Mouse (Mus musculus): ENCODE results near the gene Synpr. TPM values are rescaled to one million over a fixed set of nuclear protein-coding genes. Genes with fewer than 3 reads are reported as not detected.
"Not testable (repeated sequence)": the region's sequence is repeated elsewhere in the genome, so short reads cannot be mapped to it uniquely, and the experiment has no call there.

Gene Synpr
- total RNA-seq (2021): 100 to 1,000 TPM; 114 to 116 TPM
- long read RNA-seq, experiment 1, transcript Synpr-202 (5 exons, 2,576 nt): major isoform, 65 of 85 reads
- long read RNA-seq, experiment 1, partial matches to known transcripts: 7 of 85 reads
- long read RNA-seq, experiment 1, other reads (novel, unspliced or antisense): 12 of 85 reads
- long read RNA-seq, experiment 2, transcript Synpr-202 (5 exons, 2,576 nt): major isoform, 35 of 51 reads
- long read RNA-seq, experiment 2, partial matches to known transcripts: 10 of 51 reads
- long read RNA-seq, experiment 2, other reads (novel, unspliced or antisense): 6 of 51 reads

- peak; percentile 60 to 68 for DNase-seq (ENCODE audit: extremely low spot score in 1 of 2, low spot score in 2 of 2)
- Histone ChIP-seq H3K27ac (peak within 1 kb of the TSS; percentile 8; the same call in 1 of the 2 replicates), H3K4me3 (peak within 1 kb of the TSS; percentile 46)
- intact Hi-C loops (cut with DNase I): loop anchor here (5.0 kb wide), 1 partner anchor 48 kb away; no protein-coding TSS in a partner anchor
- TF ChIP-seq CTCF (IDR thresholded peaks at IDR 0.05): no peak
These were observed at the start of gene Synpr for GRCm38 (mm10) chr14:13284091-13284844. Gene Synpr (plus strand): TSS chr14:13284780.

- TF ChIP-seq CTCF (IDR thresholded peaks at IDR 0.05): peak; percentile 74
These were observed 47.7 kb upstream of the Synpr start for GRCm38 (mm10) chr14:13236929-13237328.

GRCm38 (mm10) chr14:13247431-13247830, 37.1 kb upstream of the Synpr start:
- DNase-seq (ENCODE audit: extremely low spot score in 1 of 2, low spot score in 2 of 2): no peak
- no peak overlapping the region for H3K4me3 ChIP-seq
- no peak for TF ChIP-seq CTCF (IDR thresholded peaks at IDR 0.05)
- H3K27ac ChIP-seq: no peak overlapping the region
- intact Hi-C loops (cut with DNase I): loop anchor here (10.0 kb wide), 1 partner anchor 667 kb away; the partner anchor contains the start of gene Gm281

More at GRCm38 (mm10) chr14:13236929-13237328, 47.7 kb upstream of the Synpr start:
- H3K27ac ChIP-seq: no peak overlapping the region
- intact Hi-C loops (cut with DNase I): loop anchor here (5.0 kb wide), 1 partner anchor 665 kb away; no protein-coding TSS in a partner anchor
- peak in 1 of 2 experiments; percentile 17 for DNase-seq (ENCODE audit: extremely low spot score in 1 of 2, low spot score in 2 of 2)
- no peak overlapping the region for H3K4me3 ChIP-seq

- Histone ChIP-seq H3K4me3 (no peak overlapping the region), H3K27ac (no peak overlapping the region)
- intact Hi-C loops (cut with DNase I): loop anchor here (10.0 kb wide), 1 partner anchor 665 kb away; the partner anchor contains the start of gene Gm281
- TF ChIP-seq CTCF (IDR thresholded peaks at IDR 0.05): peak; percentile 53
- no peak for DNase-seq (ENCODE audit: extremely low spot score in 1 of 2, low spot score in 2 of 2)
These were observed 35.2 kb upstream of the Synpr start for GRCm38 (mm10) chr14:13249361-13249760.

- TF ChIP-seq CTCF (IDR thresholded peaks at IDR 0.05): no peak
- Histone ChIP-seq H3K27ac (no peak overlapping the region), H3K4me3 (no peak overlapping the region)
- intact Hi-C loops (cut with DNase I): no loop called here
- no peak for DNase-seq (ENCODE audit: extremely low spot score in 1 of 2, low spot score in 2 of 2)
These were observed 32.0 kb upstream of the Synpr start for GRCm38 (mm10) chr14:13252594-13252993.

GRCm38 (mm10) chr14:13254741-13255140, 29.8 kb upstream of the Synpr start:
- intact Hi-C loops (cut with DNase I); DNase-seq (ENCODE audit: extremely low spot score in 1 of 2, low spot score in 2 of 2); H3K27ac ChIP-seq; H3K4me3 ChIP-seq: not testable (repeated sequence)

- H3K4me3 ChIP-seq: no peak overlapping the region
- DNase-seq (ENCODE audit: extremely low spot score in 1 of 2, low spot score in 2 of 2): no peak
- H3K27ac ChIP-seq: no peak overlapping the region
- no peak for TF ChIP-seq CTCF (IDR thresholded peaks at IDR 0.05)
- intact Hi-C loops (cut with DNase I): no loop called here
These were observed 22.2 kb upstream of the Synpr start for GRCm38 (mm10) chr14:13262406-13262805.

- no peak for TF ChIP-seq CTCF (IDR thresholded peaks at IDR 0.05)
- intact Hi-C loops (cut with DNase I): no loop called here
- DNase-seq (ENCODE audit: extremely low spot score in 1 of 2, low spot score in 2 of 2): no peak
- H3K4me3 ChIP-seq: no peak overlapping the region
- no peak overlapping the region for H3K27ac ChIP-seq
These were observed 18.2 kb upstream of the Synpr start for GRCm38 (mm10) chr14:13266331-13266730.

GRCm38 (mm10) chr14:13267181-13267580, 17.4 kb upstream of the Synpr start:
- DNase-seq (ENCODE audit: extremely low spot score in 1 of 2, low spot score in 2 of 2): no peak

GRCm38 (mm10) chr14:13283211-13283610, 1.4 kb upstream of the Synpr start:
- DNase-seq (ENCODE audit: extremely low spot score in 1 of 2, low spot score in 2 of 2): no peak
- Histone ChIP-seq H3K27ac (no peak overlapping the region), H3K4me3 (no peak overlapping the region)
- intact Hi-C loops (cut with DNase I): loop anchor here (5.0 kb wide), 1 partner anchor 49 kb away; no protein-coding TSS in a partner anchor
- no peak for TF ChIP-seq CTCF (IDR thresholded peaks at IDR 0.05)

More at GRCm38 (mm10) chr14:13267181-13267580, 17.4 kb upstream of the Synpr start:
- no peak for TF ChIP-seq CTCF (IDR thresholded peaks at IDR 0.05)
- no peak overlapping the region for H3K4me3 ChIP-seq
- H3K27ac ChIP-seq: no peak overlapping the region
- intact Hi-C loops (cut with DNase I): no loop called here

GRCm38 (mm10) chr14:13284845-13285198, 242 bp downstream of the Synpr start:
- H3K4me3 ChIP-seq: peak overlapping the region; percentile 46
- intact Hi-C loops (cut with DNase I): loop anchor here (5.0 kb wide), 1 partner anchor 47 kb away; no protein-coding TSS in a partner anchor
- TF ChIP-seq CTCF (IDR thresholded peaks at IDR 0.05): no peak
- DNase-seq (ENCODE audit: extremely low spot score in 1 of 2, low spot score in 2 of 2): no peak
- peak overlapping the region; percentile 8; the same call in 1 of the 2 replicates for H3K27ac ChIP-seq

Measured in left cerebral cortex, adult 2 months (tissue).